Mouse (Mus musculus) bone marrow, adult 2 months (tissue): ENCODE measurements around the gene App. TPM values are rescaled to one million over a fixed set of nuclear protein-coding genes. Genes with fewer than 3 reads are reported as not detected.

Experiments
- H3K27ac ChIP-seq: fragments of 200-500 bp; 2 replicates; pipeline ENCODE4 v1.5.1; 2012; ENCODE audit warnings: low read depth, mild to moderate bottlenecking, control low read depth, inconsistent platforms, low read length; ENCODE audit not compliant: control insufficient read depth, poor library complexity, insufficient read depth
- H3K4me1 ChIP-seq: fragments of 200-500 bp; 2 replicates; pipeline ENCODE4 v1.6.1; 2011; ENCODE audit warnings: low read length; ENCODE audit not compliant: control insufficient read depth, insufficient read depth
- H3K4me3 ChIP-seq: fragments of 200-500 bp; replicated peaks from 2 replicates; pipeline ENCODE3; 2011; ENCODE audit warnings: mild to moderate bottlenecking, low read depth, low read length, control low read depth; ENCODE audit not compliant: control insufficient read depth
- CTCF ChIP-seq: fragments of 200-500 bp; IDR thresholded peaks from 2 replicates; pipeline ENCODE4 v1.5.1; 2011; ENCODE audit warnings: low read length, control low read depth; ENCODE audit not compliant: control insufficient read depth, insufficient read depth
- POLR2A ChIP-seq: fragments of 200-500 bp; IDR thresholded peaks from 2 replicates; pipeline ENCODE4 v1.6.1; 2011; ENCODE audit warnings: low read depth, mild to moderate bottlenecking, control low read depth, low read length, borderline replicate concordance; ENCODE audit not compliant: control insufficient read depth
- WGBS: fragments of 180-500 bp; shearing (Covaris S2); methylation state at CpG from one replicate; pipeline ENCODE4 v1.1.7; 2018; 5-methylcytosine and 5-hydroxymethylcytosine counted together
- polyA plus RNA-seq: library from polyadenylated mRNA; stranded (reverse); fragments of >200 nt; gene quantifications from 2 replicates; pipeline ENCODE4 v1.2.4, GENCODE M21; 2011; ENCODE audit warnings: low replicate concordance; ENCODE audit not compliant: missing spikeins, insufficient read depth, insufficient read length

Gene App
- polyA plus RNA-seq, 1 experiment, result 31.4 TPM

GRCm38 (mm10) chr16:85172571-85173372, 794 bp downstream of the App start:
- H3K27ac ChIP-seq, result peak overlapping the region; percentile 57
- no peaks in the 10 kb centered on the region for H3K4me1 ChIP-seq
- no peak for TF ChIP-seq POLR2A
- under 1% methylated on average over 66 of the region's 68 CpGs for whole genome bisulfite sequencing
- H3K4me3 ChIP-seq, result peak overlapping the region; percentile 99

DNA sequence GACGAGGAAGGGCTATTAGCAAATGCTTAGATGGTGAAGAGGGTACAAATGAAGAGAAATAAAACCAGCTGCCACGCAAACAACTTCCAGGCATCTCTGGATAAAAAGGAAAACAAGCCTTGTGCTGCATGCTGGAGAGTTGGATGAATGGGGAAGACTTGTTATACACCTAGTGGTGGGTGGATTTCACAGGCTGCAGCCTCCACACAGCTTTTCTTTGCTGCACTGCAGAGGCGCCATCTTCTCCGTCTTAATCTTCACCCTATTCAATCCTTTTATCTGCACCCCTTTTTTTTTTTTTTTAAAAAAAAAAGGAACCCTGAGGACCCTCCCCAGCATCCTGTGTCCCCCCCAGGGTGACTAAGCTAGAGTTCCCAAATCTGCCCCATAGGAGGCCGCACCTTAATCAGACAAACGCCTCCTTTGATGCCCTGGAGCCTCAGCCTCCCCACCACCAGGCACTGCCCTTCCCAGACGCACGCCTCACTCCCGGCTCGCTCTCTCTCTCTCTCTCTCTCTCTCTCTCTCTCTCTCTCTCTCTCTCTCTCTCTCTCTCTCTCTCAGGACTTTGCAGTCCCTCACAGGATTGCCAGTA, 1.5 kb downstream of the App start:
- WGBS, result 14% methylated on average over 10 of the region's 10 CpGs

GRCm38 (mm10) chr16:85170826-85171510, 2.6 kb downstream of the App start:
- no peak for TF ChIP-seq POLR2A
- Histone ChIP-seq H3K27ac (no peak overlapping the region), H3K4me1 (no peaks in the 10 kb centered on the region), H3K4me3 (no peak overlapping the region)
- 79% methylated on average over 19 of the region's 19 CpGs for WGBS

More for the DNA sequence above, 1.5 kb downstream of the App start:
- TF ChIP-seq POLR2A, result no peak
- no peak for TF ChIP-seq CTCF
- Histone ChIP-seq H3K27ac (peak overlapping the region; percentile 57), H3K4me1 (no peaks in the 10 kb centered on the region), H3K4me3 (peak overlapping the region; percentile 99)

DNA sequence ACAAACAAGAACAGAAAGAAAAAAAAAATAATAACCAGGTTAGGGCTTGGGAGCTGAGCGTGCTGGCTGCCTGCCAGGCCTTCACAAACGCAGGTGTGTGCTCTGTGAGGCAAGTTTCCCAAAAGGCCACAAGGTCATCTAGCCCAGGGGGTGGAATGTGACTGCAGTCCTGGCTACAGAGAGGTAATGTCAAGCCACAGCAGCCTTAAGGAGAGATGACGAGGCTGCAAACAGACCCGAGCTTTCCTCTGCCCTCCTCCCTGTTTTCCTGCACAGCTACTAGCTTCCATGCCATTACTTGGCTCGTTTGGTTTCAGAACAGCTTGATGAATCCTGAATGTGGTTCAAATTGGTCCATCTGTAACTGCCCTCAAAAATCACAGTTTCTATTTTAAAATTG, 4.7 kb downstream of the App start:
- Histone ChIP-seq H3K4me3 (no peak overlapping the region), H3K4me1 (no peaks in the 10 kb centered on the region), H3K27ac (no peak overlapping the region)
- TF ChIP-seq POLR2A (no peak), CTCF (no peak)
- WGBS, result 73% methylated on average over 5 of the region's 5 CpGs

DNA sequence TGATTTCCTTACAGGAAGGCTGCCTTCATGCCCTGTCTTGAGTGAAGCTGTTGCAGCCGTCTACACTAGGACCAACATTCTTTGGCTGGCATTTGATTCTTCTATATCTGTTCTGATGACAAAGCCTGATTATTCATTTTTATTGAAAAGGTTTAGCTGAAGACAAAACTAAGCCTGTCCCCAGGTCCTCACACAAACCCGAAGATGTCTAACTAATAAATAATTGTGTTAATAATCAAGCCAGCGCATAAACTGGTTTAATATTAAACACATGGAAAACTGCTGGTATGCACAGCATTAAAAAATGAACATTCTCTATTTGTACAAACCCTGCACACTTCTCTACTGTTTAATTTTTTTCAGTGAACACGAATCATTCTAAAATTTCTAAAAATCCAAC, 7.4 kb downstream of the App start:
- H3K4me3 ChIP-seq, result no peak overlapping the region
- H3K27ac ChIP-seq, result no peak overlapping the region
- peaks cover 1% of the 10 kb centered on the region; the same call in 1 of the 2 replicates for H3K4me1 ChIP-seq
- WGBS, result 82% methylated on average over 4 of the region's 4 CpGs
- TF ChIP-seq CTCF (no peak), POLR2A (no peak)

- H3K4me1 ChIP-seq, result peaks cover 1% of the 10 kb centered on the region; the same call in 1 of the 2 replicates
- no peak overlapping the region for H3K4me3 ChIP-seq
- 83% methylated on average over 7 of the region's 7 CpGs for WGBS
- no peak overlapping the region for H3K27ac ChIP-seq
- no peak for TF ChIP-seq CTCF
- no peak for TF ChIP-seq POLR2A
These were observed 7.9 kb downstream of the App start for GRCm38 (mm10) chr16:85165631-85166030.

DNA sequence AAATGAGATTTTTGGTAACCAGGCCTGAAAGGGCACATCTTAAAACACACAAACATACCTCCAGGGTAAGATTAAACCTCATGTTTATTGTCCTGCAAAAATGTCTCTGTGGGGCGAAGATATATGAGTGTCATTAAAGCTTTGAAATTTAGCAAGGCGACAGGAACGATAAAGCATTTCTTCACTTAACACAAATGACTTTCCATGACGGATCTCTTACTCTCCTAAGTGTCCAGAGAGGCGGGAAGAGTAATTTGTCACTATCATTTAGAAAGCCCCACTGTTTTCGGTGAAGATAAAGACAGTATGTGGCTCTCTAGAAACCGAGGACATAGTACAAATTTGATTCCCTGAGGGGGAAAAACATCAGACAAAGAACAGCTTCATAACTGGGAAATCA, 8.4 kb downstream of the App start:
- peaks cover 1% of the 10 kb centered on the region; the same call in 1 of the 2 replicates for H3K4me1 ChIP-seq
- H3K27ac ChIP-seq, result no peak overlapping the region
- 81% methylated on average over 7 of the region's 7 CpGs for WGBS
- TF ChIP-seq CTCF (no peak), POLR2A (no peak)
- no peak overlapping the region for H3K4me3 ChIP-seq

DNA sequence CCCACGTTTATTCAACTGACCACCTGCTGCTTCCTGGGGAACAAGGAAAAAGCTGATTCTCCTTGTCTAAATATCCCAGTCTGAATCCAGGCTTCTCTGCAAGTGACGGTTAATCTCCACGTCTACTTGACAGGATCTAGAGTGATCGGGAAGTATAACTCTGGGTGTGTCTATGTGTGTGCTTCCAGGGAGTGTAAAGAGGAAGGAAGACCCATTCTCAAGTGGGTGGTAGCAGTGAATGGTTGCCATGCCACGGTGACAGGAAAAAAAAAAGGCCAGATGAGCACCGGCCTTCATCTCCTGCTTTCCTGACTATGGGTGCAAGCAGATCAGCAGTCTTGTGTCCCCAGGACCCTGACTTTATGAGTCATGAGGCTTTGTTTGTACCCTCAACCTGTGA, 10.8 kb downstream of the App start:
- TF ChIP-seq POLR2A (no peak), CTCF (no peak)
- peaks cover 1% of the 10 kb centered on the region; the same call in 1 of the 2 replicates for H3K4me1 ChIP-seq
- WGBS, result 25% methylated on average over 6 of the region's 6 CpGs
- H3K4me3 ChIP-seq, result no peak overlapping the region
- no peak overlapping the region for H3K27ac ChIP-seq
